Mouse (Mus musculus) liver, embryonic 14.5 days (tissue): Measurements from ENCODE around the gene Socs7. TPM values are rescaled to one million over a fixed set of nuclear protein-coding genes. Genes with fewer than 3 reads are reported as not detected.
A peak's percentile ranks its signal among the peaks of the same experiment; 100 is the strongest.

Experiments
- ATAC-seq: fragments of 200-750 bp; cut with Nextera tagmentation; 2 replicates; pipeline ENCODE4 v1.8.0; 2017; ENCODE audit warnings: moderate number of reproducible peaks, mild to moderate bottlenecking, moderate library complexity; ENCODE audit not compliant: insufficient read depth
- DNase-seq, 3 experiments: peaks; one replicate each; pipeline ENCODE4 v3.0.0-alpha.2; 2012 to 2013; ENCODE audit warnings: low read depth in 3 of 3, low spot score in 3 of 3
- H3K27ac ChIP-seq: fragments of 300-500 bp; sonication (generic); 2 replicates; pipeline ENCODE4 v1.5.1; 2014; ENCODE audit warnings: moderate library complexity, mild to moderate bottlenecking, control low read depth, inconsistent platforms
- H3K27me3 ChIP-seq: fragments of 300-500 bp; sonication (generic); 2 replicates; pipeline ENCODE4 v1.6.1; 2014; ENCODE audit warnings: mild to moderate bottlenecking, low read length, moderate library complexity; ENCODE audit not compliant: control insufficient read depth, insufficient read depth
- H3K36me3 ChIP-seq: fragments of 300-500 bp; sonication (generic); replicated peaks from 2 replicates; pipeline ENCODE4 v1.6.1; 2014; ENCODE audit warnings: low read depth; ENCODE audit not compliant: control insufficient read depth, insufficient read depth
- H3K4me1 ChIP-seq, 2 experiments: fragments of 200-500 bp in 1 of 2; fragments of 300-500 bp in 1 of 2; sonication (generic) in 1 of 2; replicated peaks; 2 replicates each; pipeline ENCODE4 v1.6.1; 2012 to 2014; ENCODE audit warnings: antibody characterized with exemption in 1 of 2, inconsistent platforms in 1 of 2, low read length in 1 of 2; ENCODE audit not compliant: control insufficient read depth in 2 of 2, insufficient read depth in 2 of 2
- H3K4me2 ChIP-seq: fragments of 300-500 bp; sonication (generic); 2 replicates; pipeline ENCODE4 v1.6.1; 2014; ENCODE audit warnings: low read depth, mild to moderate bottlenecking, control low read depth, moderate library complexity
- H3K4me3 ChIP-seq, 2 experiments: fragments of 200-500 bp in 1 of 2; fragments of 300-500 bp in 1 of 2; sonication (generic) in 1 of 2; 2 replicates each; pipeline ENCODE4 v1.5.1; 2012 to 2014; ENCODE audit warnings: low read depth in 2 of 2, low read length in 2 of 2, mild to moderate bottlenecking in 2 of 2, control low read depth in 1 of 2, inconsistent platforms in 1 of 2, moderate library complexity in 1 of 2; ENCODE audit not compliant: insufficient read depth in 1 of 2
- H3K9ac ChIP-seq: fragments of 300-500 bp; sonication (generic); replicated peaks from 2 replicates; pipeline ENCODE4 v1.6.1; 2014; ENCODE audit warnings: mild to moderate bottlenecking, control low read depth, moderate library complexity
- H3K9me3 ChIP-seq: fragments of 300-500 bp; sonication (generic); 2 replicates; pipeline ENCODE4 v1.6.1; 2016; ENCODE audit warnings: low read length, mixed read lengths; ENCODE audit not compliant: control insufficient read depth
- CTCF ChIP-seq: IDR thresholded peaks from 2 replicates; pipeline ENCODE4 v1.5.1; 2016; ENCODE audit warnings: antibody characterized with exemption, low read depth, control low read depth
- EP300 ChIP-seq: IDR thresholded peaks from 2 replicates; pipeline ENCODE4 v1.6.1; 2016; ENCODE audit warnings: antibody characterized with exemption, low read depth
- WGBS: fragments of 180-500 bp; shearing (Covaris S2); extraction: QIAGEN DNeasy Blood & Tissue Kit; methylation state at CpG from one replicate; pipeline ENCODE4 v1.1.7; 2014; ENCODE audit not compliant: insufficient replicate concordance; 5-methylcytosine and 5-hydroxymethylcytosine counted together
- polyA plus RNA-seq, 2 experiments: library from polyadenylated mRNA; depleted of rRNA in 1 of 2; stranded (reverse) in 1 of 2; unstranded in 1 of 2; fragments of >200 nt; fragmentation: Nextera tagmentation in 1 of 2; extraction: Ambion mirVana in 1 of 2; gene quantifications; 2 replicates each; pipeline versions ENCODE4 v1.2.1 to v1.2.3; 2012 to 2014

Gene Socs7
- polyA plus RNA-seq, 2 experiments = 0.38 to 2.4 TPM

DNA sequence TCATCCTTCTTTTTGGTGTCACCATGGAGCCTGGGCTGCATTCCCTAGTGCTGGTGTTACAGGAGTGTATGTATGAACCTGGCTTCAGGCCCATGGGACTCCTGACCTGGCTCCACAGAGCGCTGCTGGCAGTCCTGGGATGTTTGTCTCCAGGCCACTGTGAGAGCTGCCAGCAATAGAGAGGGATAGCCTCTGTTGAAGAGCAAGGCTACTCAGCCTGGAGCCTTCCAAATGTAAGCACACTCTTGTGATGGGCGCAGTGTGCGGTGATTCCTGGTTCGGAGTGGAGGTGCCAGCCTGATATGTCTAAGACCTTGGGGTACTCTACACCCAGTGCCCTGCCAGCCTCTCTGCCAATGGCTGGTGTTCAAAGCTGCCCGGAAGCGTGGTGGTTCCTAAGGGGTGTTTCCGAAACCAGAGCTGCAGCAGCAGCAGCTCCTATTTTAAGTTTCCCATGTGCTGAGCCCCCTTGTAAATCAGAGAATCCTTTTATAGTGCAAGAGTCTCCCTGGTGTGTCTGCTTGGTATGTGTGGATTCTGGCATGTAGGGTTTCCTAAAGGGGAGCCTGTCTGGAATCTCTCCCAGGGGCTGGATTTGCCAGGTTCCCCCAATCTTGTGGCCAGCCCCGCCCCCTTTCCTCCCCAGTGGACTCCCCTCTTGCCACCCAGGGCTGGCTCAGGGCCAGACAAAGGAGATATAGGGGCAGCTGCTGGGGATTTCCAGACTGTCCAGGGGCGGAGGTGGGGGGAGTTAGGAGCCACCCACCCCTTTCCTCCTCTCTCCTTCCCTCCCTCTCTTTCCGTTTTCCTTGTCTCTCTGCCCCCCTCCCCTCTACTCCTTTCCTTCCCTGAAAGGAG, 44.0 kb downstream of the Socs7 start:
- Histone ChIP-seq H3K36me3 (no peaks in the 10 kb centered on the region), H3K9me3 (no peaks in the 10 kb centered on the region), H3K27ac (no peak overlapping the region), H3K9ac (no peak overlapping the region), H3K27me3 (peaks cover 16% of the 10 kb centered on the region), H3K4me2 (no peak overlapping the region), H3K4me3 (no peak overlapping the region), H3K4me1 (peaks cover 5 to 7% of the 10 kb centered on the region in 2 experiments; a peak in 3 of 4 replicates)
- 68% methylated on average over 10 of the region's 10 CpGs for WGBS
- no peak for TF ChIP-seq CTCF
- no peak for DNase-seq
- no peak for ATAC-seq

- Histone ChIP-seq H3K27ac (no peak overlapping the region), H3K4me2 (no peak overlapping the region), H3K4me1 (peaks cover 5 to 10% of the 10 kb centered on the region in 2 experiments; a peak in 3 of 4 replicates), H3K36me3 (no peaks in the 10 kb centered on the region), H3K27me3 (peaks cover 16% of the 10 kb centered on the region), H3K4me3 (no peak overlapping the region), H3K9me3 (no peaks in the 10 kb centered on the region), H3K9ac (no peak overlapping the region; the same call in 1 of the 2 replicates)
- TF ChIP-seq CTCF (no peak), EP300 (no peak)
- DNase-seq (no peak), ATAC-seq (no peak)
- WGBS = 56% methylated on average over 3 of the region's 3 CpGs
Observed at GRCm38 (mm10) chr11:97407456-97407855, 45.1 kb downstream of the Socs7 start.

DNA sequence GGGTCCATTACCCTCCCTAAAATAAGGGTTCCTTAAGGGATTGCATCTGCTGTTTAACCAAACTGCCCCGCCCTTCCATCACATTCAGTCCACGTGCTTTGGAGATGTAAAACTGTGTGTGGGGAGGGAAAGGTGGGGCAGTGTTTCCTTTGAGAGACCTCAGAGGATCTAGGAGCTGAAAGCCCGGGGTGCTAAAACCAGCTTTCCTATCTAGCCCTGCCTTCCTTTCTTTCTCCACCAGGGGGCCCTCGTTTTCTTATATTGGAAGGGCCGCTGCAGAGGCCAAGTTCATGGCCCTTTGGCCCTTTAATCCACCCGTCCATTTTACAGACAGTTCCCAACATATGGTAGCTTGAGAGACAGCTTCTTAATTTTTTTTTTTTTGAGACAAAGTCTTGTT, 45.8 kb downstream of the Socs7 start:
- peaks cover 5 to 12% of the 10 kb centered on the region in 2 experiments; a peak in 3 of 4 replicates for H3K4me1 ChIP-seq
- no peak overlapping the region for H3K9ac ChIP-seq
- H3K9me3 ChIP-seq = no peaks in the 10 kb centered on the region
- H3K27me3 ChIP-seq = peaks cover 16% of the 10 kb centered on the region
- ATAC-seq (0 out of 2 replicates have a peak, but pooled peaks have one; percentile 5), DNase-seq (peak; percentile 67 to 74 (median 67))
- under 1% methylated on average over 6 of the region's 6 CpGs for WGBS
- H3K4me3 ChIP-seq = no peak overlapping the region
- peak; percentile 86 for TF ChIP-seq CTCF
- TF ChIP-seq EP300 = no peak
- no peaks in the 10 kb centered on the region for H3K36me3 ChIP-seq
- H3K4me2 ChIP-seq = no peak overlapping the region
- no peak overlapping the region for H3K27ac ChIP-seq

DNA sequence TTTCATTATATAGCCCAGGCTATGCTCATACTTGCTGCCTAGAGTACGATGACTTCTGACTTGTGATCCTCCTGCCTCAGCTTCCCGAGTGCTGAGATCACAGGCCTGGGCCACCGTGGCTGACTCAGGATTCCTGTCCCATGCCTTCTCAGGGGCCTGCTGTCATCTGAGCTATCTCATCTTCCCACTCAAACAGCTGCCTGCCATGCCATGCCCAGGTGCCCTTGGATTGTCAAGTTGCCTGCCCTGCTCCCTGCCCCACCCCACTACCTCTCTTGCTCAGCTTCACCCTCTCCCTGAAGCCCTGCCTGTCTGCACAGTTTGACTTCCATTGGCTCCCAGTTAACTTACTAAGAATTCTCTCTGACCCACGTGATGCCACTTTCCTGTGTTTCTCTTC, 48.6 kb downstream of the Socs7 start:
- Histone ChIP-seq H3K27ac (no peak overlapping the region), H3K4me3 (no peak overlapping the region), H3K9ac (no peak overlapping the region), H3K4me2 (no peak overlapping the region), H3K36me3 (no peaks in the 10 kb centered on the region), H3K9me3 (no peaks in the 10 kb centered on the region), H3K4me1 (peaks cover 1 to 9% of the 10 kb centered on the region in 2 experiments), H3K27me3 (peaks cover 12% of the 10 kb centered on the region)
- TF ChIP-seq CTCF = no peak
- TF ChIP-seq EP300 = no peak
- ATAC-seq = no peak
- no peak for DNase-seq
- WGBS = 62% methylated on average over 4 of the region's 4 CpGs

DNA sequence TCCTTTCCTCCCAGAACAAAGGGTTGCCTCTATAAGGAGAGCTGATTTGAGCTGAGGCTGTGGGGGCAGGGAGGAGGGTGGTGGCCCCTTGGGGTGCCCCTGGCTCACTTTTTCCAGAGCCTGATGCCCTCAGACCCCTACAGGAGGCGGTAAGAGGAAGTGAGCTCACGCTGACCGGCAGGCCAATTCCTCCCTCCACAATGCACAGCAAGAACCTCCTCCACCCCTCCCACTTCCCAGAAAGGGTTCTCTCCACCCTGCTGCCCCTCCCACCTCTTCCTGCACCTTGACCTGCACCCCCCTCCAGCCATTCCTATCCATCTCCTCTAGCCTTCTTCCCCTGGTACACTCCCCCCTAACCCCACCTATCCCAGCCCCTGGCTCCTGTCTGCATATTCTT, 49.8 kb downstream of the Socs7 start:
- ATAC-seq (no peak), DNase-seq (no peak)
- no peaks in the 10 kb centered on the region for H3K36me3 ChIP-seq
- H3K9me3 ChIP-seq = no peaks in the 10 kb centered on the region
- peaks cover 12 to 17% of the 10 kb centered on the region in 2 experiments for H3K4me1 ChIP-seq
- no peak overlapping the region for H3K4me3 ChIP-seq
- 12% methylated on average over 3 of the region's 3 CpGs for WGBS
- H3K27ac ChIP-seq = no peak overlapping the region
- H3K9ac ChIP-seq = no peak overlapping the region
- H3K4me2 ChIP-seq = no peak overlapping the region
- no peak for TF ChIP-seq EP300
- 0 out of 2 replicates have a peak, but pooled peaks have one; percentile 5 for TF ChIP-seq CTCF
- peaks cover 8% of the 10 kb centered on the region for H3K27me3 ChIP-seq
